Mouse (Mus musculus) stomach, postnatal 0 days (tissue): ENCODE measurements around the gene Psmd11. TPM values are rescaled to one million over a fixed set of nuclear protein-coding genes. Genes with fewer than 3 reads are reported as not detected.
"Not testable (repeated sequence)": the region's sequence is repeated elsewhere in the genome, so short reads cannot be mapped to it uniquely, and the experiment has no call there.

ENCODE experiments used
- ATAC-seq: fragments of 200-750 bp; cut with Nextera tagmentation; 2 replicates; pipeline ENCODE4 v1.8.0; 2017; ENCODE audit not compliant: low FRiP score, low TSS enrichment
- DNase-seq: peaks from one replicate; pipeline ENCODE4 v3.0.0-alpha.2; 2016; ENCODE audit warnings: low spot score
- H3K27ac ChIP-seq: fragments of 300-500 bp; sonication (generic); replicated peaks from 2 replicates; pipeline ENCODE4 v1.5.1; 2014; ENCODE audit warnings: mild to moderate bottlenecking, control low read depth
- H3K27me3 ChIP-seq: fragments of 300-500 bp; sonication (generic); 2 replicates; pipeline ENCODE4 v1.6.1; 2014; ENCODE audit warnings: low read length; ENCODE audit not compliant: control insufficient read depth, insufficient read depth
- H3K36me3 ChIP-seq: fragments of 300-500 bp; sonication (generic); 2 replicates; pipeline ENCODE4 v1.6.1; 2014; ENCODE audit warnings: low read length, mixed read lengths; ENCODE audit not compliant: control insufficient read depth, insufficient read depth
- H3K4me1 ChIP-seq: fragments of 300-500 bp; sonication (generic); replicated peaks from 2 replicates; pipeline ENCODE4 v1.6.1; 2014; ENCODE audit warnings: antibody characterized with exemption; ENCODE audit not compliant: control insufficient read depth, insufficient read depth
- H3K4me2 ChIP-seq: fragments of 300-500 bp; sonication (generic); replicated peaks from 2 replicates; pipeline ENCODE4 v1.6.1; 2014; ENCODE audit warnings: low read depth, mild to moderate bottlenecking, control low read depth, moderate library complexity
- H3K4me3 ChIP-seq: fragments of 300-500 bp; sonication (generic); 2 replicates; pipeline ENCODE4 v1.5.1; 2014; ENCODE audit warnings: low read depth, low read length, control low read depth
- H3K9ac ChIP-seq: fragments of 300-500 bp; sonication (generic); 2 replicates; pipeline ENCODE4 v1.6.1; 2014; ENCODE audit warnings: mild to moderate bottlenecking, low read length, control low read depth, mixed read lengths
- H3K9me3 ChIP-seq: fragments of 300-500 bp; sonication (generic); 2 replicates; pipeline ENCODE4 v1.6.1; 2016; ENCODE audit warnings: low read length; ENCODE audit not compliant: control insufficient read depth
- CTCF ChIP-seq: IDR thresholded peaks from 2 replicates; pipeline ENCODE4 v1.5.1; 2016; ENCODE audit warnings: antibody characterized with exemption, low read depth, mild to moderate bottlenecking, moderate library complexity
- EP300 ChIP-seq: optimal IDR thresholded peaks from 2 replicates; pipeline ENCODE3; 2016; ENCODE audit warnings: antibody characterized with exemption
- WGBS: fragments of 180-500 bp; shearing (Covaris S2); extraction: QIAGEN DNeasy Blood & Tissue Kit; methylation state at CpG from one replicate; pipeline ENCODE4 v1.1.7; 2014; 5-methylcytosine and 5-hydroxymethylcytosine counted together
- polyA plus RNA-seq: library from polyadenylated mRNA; unstranded; fragments of >200 nt; fragmentation: Nextera tagmentation; extraction: Ambion mirVana; gene quantifications from 2 replicates; pipeline ENCODE4 v1.2.1, GENCODE M21; 2015

Gene Psmd11
- polyA plus RNA-seq, 1 experiment from 2014 or later: 189 TPM

- TF ChIP-seq EP300 (no peak), CTCF (no peak)
- Histone ChIP-seq H3K27me3 (no peaks in the 10 kb centered on the region), H3K27ac (no peak overlapping the region), H3K4me3 (no peak overlapping the region), H3K4me2 (no peak overlapping the region), H3K9me3 (no peaks in the 10 kb centered on the region), H3K36me3 (peaks cover 20% of the 10 kb centered on the region), H3K4me1 (no peaks in the 10 kb centered on the region), H3K9ac (no peak overlapping the region)
- DNase-seq: no peak
- no peak for ATAC-seq
- 89% methylated on average over 4 of the region's 4 CpGs for whole genome bisulfite sequencing
Observed at GRCm38 (mm10) chr11:80396617-80397016, 31.8 kb upstream of the Psmd11 start.

- not testable (repeated sequence) for H3K27ac ChIP-seq, H3K36me3 ChIP-seq, ATAC-seq, H3K9ac ChIP-seq, H3K4me3 ChIP-seq, H3K4me1 ChIP-seq, H3K4me2 ChIP-seq, H3K27me3 ChIP-seq, DNase-seq, H3K9me3 ChIP-seq
- 90% methylated on average over 6 of the region's 6 CpGs for WGBS
Observed at GRCm38 (mm10) chr11:80407878-80408277, 20.5 kb upstream of the Psmd11 start.

- Histone ChIP-seq H3K9ac (no peak overlapping the region), H3K4me2 (no peak overlapping the region), H3K36me3 (peaks cover 3% of the 10 kb centered on the region; the same call in 1 of the 2 replicates), H3K4me3 (no peak overlapping the region), H3K27me3 (no peaks in the 10 kb centered on the region), H3K27ac (no peak overlapping the region), H3K9me3 (no peaks in the 10 kb centered on the region), H3K4me1 (no peaks in the 10 kb centered on the region)
- DNase-seq (no peak), ATAC-seq (no peak)
- 87% methylated on average over 2 of the region's 2 CpGs for WGBS
- TF ChIP-seq EP300: no peak
- no peak for TF ChIP-seq CTCF
Observed at GRCm38 (mm10) chr11:80410377-80410776, 18.0 kb upstream of the Psmd11 start.

GRCm38 (mm10) chr11:80417085-80417484, 11.3 kb upstream of the Psmd11 start:
- Histone ChIP-seq H3K27ac (no peak overlapping the region), H3K9ac (no peak overlapping the region), H3K4me2 (no peak overlapping the region), H3K36me3 (no peaks in the 10 kb centered on the region), H3K27me3 (no peaks in the 10 kb centered on the region), H3K9me3 (no peaks in the 10 kb centered on the region), H3K4me1 (no peaks in the 10 kb centered on the region), H3K4me3 (no peak overlapping the region)
- DNase-seq: no peak
- WGBS: 88% methylated on average over 5 of the region's 5 CpGs
- ATAC-seq: no peak
- TF ChIP-seq EP300 (no peak), CTCF (no peak)

- no peaks in the 10 kb centered on the region for H3K27me3 ChIP-seq
- no peak overlapping the region for H3K27ac ChIP-seq
- H3K4me2 ChIP-seq: no peak overlapping the region
- H3K9ac ChIP-seq: no peak overlapping the region
- 83% methylated on average over 1 of the region's 1 CpGs for WGBS
- no peaks in the 10 kb centered on the region for H3K4me1 ChIP-seq
- no peaks in the 10 kb centered on the region for H3K9me3 ChIP-seq
- no peak for ATAC-seq
- no peak for TF ChIP-seq CTCF
- TF ChIP-seq EP300: no peak
- no peak for DNase-seq
- H3K36me3 ChIP-seq: no peaks in the 10 kb centered on the region
- no peak overlapping the region for H3K4me3 ChIP-seq
Observed at GRCm38 (mm10) chr11:80419743-80420142, 8.7 kb upstream of the Psmd11 start.

- Histone ChIP-seq H3K27ac (no peak overlapping the region), H3K9me3 (no peaks in the 10 kb centered on the region), H3K27me3 (no peaks in the 10 kb centered on the region), H3K9ac (no peak overlapping the region), H3K36me3 (no peaks in the 10 kb centered on the region), H3K4me3 (no peak overlapping the region), H3K4me2 (no peak overlapping the region), H3K4me1 (no peaks in the 10 kb centered on the region)
- TF ChIP-seq EP300 (no peak), CTCF (no peak)
- WGBS: 40% methylated on average over 2 of the region's 2 CpGs
- ATAC-seq (no peak), DNase-seq (no peak)
Observed at GRCm38 (mm10) chr11:80420202-80420984, 8.0 kb upstream of the Psmd11 start.
